Mouse (Mus musculus): ENCODE results near the gene Slc38a6.

The Slc38a6 gene

DNA sequence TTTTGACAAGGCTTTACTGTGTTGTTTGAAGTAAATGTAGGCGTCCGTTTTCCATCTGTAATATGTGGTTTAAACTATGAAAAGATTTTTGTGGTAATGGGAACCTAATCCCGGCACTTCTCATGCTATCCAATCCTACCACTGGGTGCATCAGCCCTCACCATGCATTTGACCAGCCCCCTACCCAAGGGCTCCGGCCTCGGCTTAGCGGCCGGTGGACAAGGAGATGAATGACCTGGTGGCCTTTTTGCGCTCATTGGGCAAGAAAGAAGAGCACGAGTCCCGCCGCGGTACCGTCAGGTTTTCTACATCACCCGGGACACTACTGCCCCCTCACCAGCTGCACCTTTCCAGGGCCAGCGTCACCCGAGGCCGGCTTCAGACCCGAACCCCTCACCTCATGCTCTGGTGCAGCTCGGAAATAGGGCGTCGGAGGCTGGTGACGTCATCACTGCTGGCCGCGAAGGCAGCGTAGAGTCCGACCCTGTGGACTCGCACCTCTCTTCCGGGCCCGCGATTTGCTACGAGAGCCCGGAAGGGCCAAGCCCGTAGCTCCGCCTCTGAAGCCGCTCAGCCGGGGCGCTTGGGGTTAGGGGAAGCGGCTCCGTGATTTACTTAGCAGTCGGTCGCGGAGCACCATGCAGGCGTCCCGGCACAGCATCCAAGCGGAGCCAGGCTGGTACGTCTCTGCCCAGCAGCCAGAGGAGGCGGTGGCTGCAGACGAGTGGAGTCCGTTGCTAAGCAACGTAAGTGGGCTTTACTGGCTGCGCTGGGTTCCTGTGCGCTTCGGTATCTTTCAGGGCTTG, at the start of gene Slc38a6, which contains the start of gene Trmt5:
Gene Slc38a6 (plus strand): TSS at position 493 of the 806 bp plus-strand sequence.
Gene Trmt5 (minus strand): TSS at position 424 of the 806 bp plus-strand sequence.
- DNase-seq (ENCODE audit: low spot score in 2 of 2): peak; percentile 88 to 92

DNA sequence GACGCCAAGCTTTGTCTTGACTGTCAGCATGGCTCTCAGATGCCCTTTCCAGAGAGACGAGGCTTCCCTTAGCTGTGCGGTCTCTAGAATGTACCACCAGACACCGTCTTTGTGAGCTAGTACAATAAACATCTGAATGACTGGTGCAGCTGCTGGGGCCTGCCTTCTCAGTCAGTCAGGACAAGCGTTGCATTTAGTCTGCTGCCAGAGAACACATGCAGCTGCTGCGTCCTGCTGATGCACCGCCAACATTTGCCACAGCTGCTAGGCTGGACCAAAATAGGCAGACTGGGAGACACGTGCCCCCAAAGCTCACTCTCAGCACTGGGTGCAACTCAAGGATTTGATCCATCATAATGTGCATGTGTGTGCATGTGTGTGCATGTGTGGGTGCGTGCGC, 44.6 kb upstream of the Slc38a6 start:
- no peak for DNase-seq (ENCODE audit: low spot score in 2 of 2)

DNA sequence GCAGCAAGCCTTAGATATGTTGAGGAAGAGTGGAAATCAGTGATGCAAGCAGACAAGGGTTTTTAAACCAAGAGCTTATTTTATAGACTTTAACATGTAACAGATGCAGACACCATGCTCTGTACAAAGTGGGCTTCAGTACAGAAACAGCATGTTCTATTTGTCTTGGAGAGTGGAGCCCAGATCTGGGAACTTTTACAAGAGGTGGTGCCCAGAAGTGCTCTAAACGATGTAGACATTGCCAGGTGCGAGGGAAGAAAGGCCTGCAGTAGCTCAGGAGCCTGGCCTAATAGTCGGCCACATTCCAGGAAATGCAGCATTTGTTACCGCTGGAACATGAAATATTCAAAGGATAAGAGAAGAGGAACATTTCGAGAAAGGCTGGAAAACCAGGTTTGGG, 40.9 kb upstream of the Slc38a6 start:
- DNase-seq (ENCODE audit: low spot score in 2 of 2): no peak

DNA sequence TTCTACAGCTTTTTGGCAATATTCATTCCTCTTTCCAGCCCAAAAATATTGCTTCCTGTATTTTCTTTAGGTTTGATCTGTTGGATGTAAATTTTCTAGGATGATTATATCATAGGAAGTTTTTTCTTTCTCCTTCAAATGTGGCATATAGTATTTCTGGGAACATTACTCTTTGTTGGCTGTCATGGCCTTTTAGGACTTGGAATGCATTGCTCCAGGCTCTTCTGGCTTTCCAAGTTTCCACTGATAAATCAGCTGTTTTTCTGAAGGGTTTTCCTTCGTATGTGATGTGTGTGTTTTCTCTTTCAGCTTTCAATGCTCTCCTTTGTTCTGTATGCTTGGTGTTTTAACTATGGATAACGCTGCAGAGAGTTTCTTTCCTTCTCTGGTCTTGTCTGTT, 31.6 kb upstream of the Slc38a6 start:
- DNase-seq (ENCODE audit: low spot score in 2 of 2): no peak

DNA sequence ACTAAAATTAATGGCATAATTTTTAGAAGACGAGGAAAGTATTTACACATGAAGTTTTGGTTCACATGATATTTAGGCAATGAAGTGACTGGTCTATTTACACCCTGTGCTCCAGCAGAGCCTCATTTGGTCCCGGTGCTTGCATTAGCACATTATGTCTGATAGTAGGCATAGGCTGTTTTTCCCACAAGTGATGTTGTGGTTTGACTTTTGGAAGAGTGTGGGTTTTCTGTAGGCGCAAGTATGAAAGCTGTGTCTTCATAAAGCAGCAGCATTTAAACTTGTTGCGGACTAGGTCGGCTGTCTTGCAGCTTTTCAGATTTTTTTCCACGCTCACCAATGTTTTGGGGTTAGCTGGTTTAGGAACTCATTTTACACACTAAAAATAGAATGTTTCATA, 27.3 kb upstream of the Slc38a6 start:
- DNase-seq (ENCODE audit: low spot score in 2 of 2): no peak

DNA sequence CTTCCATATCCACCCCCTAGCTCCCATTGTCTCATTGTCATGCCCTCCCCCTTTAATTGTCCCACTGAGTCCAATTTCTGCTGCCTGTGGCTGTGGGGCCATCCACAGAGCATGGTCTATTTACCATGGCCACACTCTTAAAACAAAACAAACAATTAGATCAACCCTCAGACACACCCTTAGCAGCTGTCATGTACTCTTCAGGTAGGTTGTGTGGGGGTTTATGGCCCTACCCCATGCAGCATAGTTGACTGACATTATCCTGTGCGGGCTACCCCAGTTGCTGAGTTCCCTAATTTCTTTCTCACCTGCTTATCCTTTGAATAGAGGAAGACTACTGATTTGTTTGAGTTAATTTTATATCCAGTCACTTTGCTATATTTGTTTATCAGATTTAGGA, 26.2 kb upstream of the Slc38a6 start:
- DNase-seq (ENCODE audit: low spot score in 2 of 2): no peak

DNA sequence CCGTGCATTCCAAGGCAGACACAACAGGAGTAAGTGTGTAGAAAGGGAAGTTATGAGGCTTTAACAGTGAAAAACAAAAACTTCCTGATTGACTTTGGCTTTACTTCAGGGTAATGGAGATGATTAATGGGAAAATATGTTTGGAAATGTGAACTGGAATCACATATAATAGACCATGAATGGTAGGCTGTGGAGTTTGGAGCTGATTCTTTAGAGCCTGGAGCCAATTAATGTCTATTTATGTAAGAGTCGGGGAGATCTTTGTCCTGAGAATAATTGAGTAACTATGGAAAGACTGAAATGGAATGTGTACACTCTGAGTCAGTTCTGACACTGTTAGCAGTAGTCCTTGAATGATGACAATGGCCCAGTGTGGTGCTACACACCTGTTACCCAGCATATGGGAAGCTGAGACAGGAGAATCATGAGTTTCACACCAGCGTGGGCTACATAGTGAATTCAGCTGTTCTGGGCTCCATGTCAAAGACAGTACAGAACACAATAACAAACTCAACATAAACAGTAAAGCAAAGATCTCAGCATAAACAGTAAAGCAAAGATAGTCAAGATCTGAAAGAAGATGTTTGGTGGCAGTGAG, 21.1 kb upstream of the Slc38a6 start:
- no peak for DNase-seq (ENCODE audit: low spot score in 2 of 2)

DNA sequence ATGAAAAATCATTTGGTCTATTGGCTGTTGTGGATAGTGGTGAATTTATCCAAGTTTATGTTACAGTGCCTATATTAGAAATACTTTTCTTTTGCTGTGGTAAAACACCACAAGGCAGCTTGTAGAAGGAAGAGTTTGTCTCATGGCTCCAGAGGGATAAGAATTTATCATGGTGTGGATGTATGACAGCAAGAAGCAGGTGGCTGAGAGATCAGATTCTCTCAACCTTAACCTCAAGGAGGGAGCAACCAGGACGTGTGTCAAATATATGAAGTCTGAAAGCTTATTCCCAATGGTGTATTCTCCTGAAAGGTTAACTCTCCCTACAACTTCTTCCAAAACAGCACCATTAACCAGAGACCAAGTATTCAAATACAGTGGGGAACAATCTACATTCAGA, 20.0 kb upstream of the Slc38a6 start:
- no peak for DNase-seq (ENCODE audit: low spot score in 2 of 2)

DNA sequence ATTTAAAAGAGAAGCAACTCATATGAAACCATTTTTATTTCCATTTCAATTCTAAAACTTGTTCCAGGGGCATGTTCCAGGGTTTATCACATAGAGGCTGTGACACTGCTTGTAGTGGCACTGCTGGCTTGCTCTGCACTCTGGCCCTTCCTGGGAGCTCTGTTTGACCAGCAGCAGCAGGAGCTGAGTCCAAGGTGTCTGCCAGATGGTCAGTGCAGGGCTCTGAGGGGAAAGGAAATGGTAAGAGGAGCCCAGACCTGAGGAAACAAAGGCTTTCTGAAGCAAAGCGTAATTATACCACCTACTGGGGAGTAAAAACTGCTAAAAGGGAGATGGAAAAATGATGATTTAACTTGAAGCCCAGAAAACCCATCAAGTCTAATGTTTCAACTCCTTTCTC, 18.1 kb upstream of the Slc38a6 start:
- no peak for DNase-seq (ENCODE audit: low spot score in 2 of 2)

DNA sequence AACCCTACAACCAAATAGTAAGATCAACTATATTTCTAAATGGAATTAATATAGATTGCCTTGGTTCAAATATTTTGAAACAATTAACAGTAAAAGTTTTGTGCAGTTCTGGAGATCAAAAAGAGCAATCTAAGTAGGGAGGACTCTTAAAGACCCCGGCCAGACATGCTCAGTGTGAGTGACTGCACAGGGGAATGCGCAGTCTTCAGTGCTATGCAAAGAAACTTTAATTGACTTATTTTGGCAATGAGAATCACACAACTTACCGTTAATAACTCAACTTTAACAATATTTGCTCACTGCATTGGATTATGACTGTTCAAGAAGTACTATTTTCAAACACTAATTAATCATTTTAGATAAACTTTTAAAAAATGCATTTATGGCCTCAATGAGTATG, 17.0 kb upstream of the Slc38a6 start:
- no peak for DNase-seq (ENCODE audit: low spot score in 2 of 2)

DNA sequence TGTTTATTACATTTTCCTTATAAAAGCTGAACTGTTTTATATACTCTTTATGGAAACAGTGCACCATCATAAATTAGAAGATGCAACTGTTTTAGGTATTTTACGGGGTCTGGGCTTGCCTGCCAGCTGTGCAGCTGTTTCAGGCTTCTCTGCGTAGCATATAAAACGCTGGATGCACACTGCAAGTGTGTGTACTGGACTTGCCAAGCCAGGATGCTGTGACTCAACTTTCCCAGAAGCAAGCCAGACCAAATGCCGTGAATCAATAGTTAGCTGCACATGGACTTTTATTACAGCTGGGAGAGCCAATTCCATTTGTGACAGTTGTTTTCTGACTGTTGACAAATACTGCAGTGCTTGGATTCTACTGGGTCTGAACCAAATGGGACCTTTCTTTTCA, 16.6 kb upstream of the Slc38a6 start:
- no peak for DNase-seq (ENCODE audit: low spot score in 2 of 2)

DNA sequence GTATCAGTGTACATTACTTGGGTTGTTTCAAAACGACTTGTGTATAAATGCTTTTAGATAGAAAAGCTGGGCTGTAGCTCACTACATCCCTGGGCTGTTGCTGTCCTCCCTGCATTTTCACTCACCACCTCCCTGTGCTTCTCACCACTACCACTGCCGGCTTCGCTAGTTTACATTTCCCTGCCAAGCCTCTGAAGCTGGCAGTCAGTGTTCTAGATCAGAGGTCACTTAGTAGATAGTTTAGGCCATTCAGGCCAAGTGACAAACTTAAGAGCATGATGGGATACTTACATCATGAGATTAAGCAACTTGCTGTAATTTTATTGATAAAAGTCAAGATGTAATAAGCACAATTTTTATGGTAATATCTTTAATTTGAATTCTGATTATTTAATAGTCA, 11.7 kb upstream of the Slc38a6 start:
- DNase-seq (ENCODE audit: low spot score in 2 of 2): no peak

DNA sequence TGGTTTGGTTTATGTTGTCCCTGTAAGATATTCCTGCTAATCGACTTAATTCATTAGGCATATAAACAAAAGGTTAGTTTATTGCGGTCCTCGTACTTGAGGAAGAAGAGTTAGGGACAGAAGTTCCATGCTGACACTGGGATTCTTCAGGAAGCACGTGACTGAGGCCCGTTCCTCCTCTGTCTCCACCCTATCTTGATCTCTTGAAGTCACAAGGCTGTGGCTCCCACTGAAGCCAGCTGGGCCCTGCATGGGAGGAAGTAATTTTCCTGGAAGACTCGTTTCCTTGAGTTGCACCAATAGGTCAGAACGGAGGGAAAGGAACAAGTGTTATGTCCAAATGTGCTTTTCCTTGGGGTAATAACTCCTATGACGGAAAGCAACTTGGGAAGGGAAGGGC, 1.0 kb downstream of the Slc38a6 start:
- no peak for DNase-seq (ENCODE audit: low spot score in 2 of 2)

DNA sequence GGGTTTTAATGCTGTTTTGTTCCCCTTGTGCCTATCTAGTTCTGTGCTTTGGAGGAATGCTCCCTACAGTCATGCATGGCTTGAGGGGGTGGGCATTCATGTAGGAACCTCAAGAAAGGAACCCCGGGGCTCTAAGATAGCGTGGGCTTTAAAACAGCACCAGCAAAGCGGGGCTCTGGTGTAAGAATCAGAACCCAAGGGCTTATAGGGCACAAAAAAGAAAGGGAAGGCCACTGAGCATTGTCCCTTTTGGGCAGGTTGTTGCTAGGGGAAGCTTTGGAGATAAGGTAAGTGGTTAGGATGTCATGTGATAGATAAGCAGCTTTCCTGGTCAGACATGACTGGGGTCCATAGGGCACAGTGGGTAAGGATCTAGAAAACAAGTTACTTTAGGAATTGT, 2.0 kb downstream of the Slc38a6 start:
- no peak for DNase-seq (ENCODE audit: low spot score in 2 of 2)

DNA sequence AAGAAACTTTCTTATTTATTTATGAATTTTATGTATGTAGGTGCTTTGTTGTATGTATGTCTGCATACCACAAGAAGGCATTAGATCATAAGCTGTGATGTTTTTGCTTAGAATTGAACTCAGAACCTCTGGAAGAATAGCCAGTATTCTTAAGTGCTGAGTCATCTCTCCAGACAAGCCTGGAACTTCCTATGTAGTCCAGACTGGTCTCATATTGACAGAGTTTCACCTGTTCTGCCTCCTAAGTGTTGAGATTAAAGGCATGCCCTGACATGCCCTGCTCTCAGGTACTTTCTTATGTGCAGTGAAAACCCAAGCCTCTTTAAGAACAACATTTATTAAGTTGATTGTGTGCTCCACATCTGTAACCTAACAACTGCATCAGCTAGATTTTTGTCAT, 8.3 kb downstream of the Slc38a6 start:
- no peak for DNase-seq (ENCODE audit: low spot score in 2 of 2)

DNA sequence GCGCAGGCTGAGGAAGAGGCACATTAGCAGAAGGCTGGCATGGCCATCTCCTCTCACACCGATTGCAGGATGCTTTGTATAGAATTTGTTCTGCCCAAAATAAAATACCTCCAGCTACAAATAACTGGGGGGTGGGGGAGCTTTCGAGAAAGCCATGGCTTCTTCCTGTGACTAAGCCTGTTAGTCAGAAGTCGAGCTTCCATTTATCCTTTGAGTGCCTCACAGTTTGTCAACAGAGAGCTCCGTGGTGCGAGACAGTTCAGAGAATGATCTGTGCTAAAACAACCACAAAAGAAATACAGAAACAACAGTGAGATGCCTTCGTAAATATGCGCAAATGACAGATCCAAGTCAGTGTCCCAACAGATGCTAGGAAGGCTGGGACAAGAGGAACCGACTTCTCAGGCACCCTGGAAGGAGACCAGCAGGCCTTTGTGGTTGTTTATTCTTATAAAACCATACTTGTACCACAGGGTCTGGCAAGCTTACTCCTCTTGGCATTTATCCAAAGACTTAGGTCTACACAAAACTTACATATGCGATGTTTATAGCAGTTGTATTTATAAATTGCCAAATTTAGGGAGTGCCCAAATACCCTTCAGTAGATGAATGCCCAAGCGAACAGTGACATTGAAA, 9.0 kb downstream of the Slc38a6 start:
- DNase-seq (ENCODE audit: low spot score in 2 of 2): no peak

DNA sequence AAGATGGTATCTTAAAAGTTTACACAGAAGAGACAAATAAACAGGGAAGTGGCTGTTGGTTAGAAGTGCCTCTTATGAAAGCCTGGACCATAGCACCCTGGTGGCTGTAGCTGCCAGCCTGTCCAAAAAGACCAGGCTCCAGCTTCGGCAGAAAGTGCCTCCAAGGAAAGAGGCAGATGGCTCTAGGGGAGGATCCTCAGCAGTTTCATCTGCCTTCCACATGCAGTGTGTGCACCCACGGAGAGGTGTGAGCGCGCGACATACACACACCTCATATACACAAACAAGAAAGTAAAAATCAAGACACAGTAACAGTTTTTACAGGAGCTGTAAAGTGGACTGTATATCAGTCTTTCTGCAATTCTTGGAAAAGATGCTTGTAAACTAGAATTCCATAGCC, 12.0 kb downstream of the Slc38a6 start:
- no peak for DNase-seq (ENCODE audit: low spot score in 2 of 2)

DNA sequence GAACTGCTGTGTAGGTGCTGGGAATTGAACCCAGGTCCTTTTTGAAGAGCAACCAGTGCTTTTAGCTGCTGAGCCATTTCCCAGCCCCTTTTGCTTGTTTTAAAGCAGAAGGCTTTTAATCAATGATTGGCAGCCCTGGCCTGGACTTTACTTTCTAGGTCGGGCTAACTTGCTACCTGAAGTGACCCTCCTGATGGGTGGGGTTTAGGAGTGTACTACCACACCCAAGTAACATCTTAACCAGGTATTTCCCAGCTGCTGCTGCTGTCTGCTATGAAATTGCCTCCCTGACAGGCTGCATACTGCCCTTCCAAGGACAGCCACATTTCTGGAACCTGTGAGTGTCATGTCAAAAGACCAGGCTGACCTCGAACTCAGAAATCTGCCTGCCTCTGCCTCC, 14.0 kb downstream of the Slc38a6 start:
- no peak for DNase-seq (ENCODE audit: low spot score in 2 of 2)

DNA sequence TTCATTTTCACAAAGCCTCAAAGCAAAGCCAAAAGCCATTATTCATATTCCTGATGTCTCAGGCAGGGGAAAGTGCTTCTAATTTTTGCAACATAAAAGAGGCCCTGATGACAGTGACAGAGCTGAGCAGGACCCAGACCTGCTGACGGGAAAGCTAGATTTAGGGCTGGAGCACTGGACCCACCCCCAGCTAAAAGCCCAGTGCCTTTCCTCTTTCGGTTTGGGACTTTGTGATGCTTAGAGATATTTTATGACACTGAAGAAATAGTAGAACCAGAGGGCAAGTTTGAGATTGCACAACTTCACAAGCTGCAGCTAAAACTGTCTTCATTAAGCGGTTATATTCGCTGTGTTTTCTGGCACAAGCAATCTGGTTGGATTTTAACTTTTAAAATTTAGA, 18.1 kb downstream of the Slc38a6 start:
- no peak for DNase-seq (ENCODE audit: low spot score in 2 of 2)

DNA sequence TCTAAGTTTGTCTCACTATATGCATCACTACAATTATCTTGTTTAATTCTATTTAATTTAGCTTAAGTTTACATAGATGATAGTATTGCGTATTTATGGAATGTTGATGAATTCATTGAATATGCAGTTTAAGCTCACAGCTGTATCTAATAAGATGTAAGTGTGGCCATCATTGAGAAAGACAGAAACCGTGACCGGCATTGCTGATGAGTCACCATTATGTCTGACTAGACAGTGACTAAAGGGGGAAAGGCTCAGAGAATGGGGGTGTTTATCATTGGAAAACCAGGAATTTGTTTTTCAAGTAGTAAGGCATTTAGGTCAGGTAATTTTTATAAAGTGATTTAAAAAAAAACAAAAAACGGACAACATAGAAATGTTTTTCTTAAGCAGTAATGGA, 21.2 kb downstream of the Slc38a6 start:
- DNase-seq (ENCODE audit: low spot score in 2 of 2): no peak

DNA sequence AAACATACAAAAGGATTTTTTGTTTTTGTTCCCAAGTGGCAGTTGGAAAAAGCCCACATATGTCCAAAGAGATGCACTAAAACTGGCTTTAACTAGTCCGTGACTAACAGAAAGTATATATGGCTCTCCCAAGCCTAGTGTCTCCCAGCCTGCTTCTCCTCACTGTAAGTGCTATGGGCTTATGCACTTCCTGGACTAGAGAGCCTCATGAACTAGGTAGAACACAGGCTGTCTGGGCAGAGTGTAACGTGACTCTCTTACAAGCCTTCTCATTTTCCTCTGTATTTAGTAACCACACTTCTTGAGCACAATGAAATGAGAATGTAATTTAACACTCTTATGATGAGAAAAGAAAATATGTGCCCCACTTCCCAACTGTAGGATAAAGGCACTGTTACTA, 22.1 kb downstream of the Slc38a6 start:
- no peak for DNase-seq (ENCODE audit: low spot score in 2 of 2)

DNA sequence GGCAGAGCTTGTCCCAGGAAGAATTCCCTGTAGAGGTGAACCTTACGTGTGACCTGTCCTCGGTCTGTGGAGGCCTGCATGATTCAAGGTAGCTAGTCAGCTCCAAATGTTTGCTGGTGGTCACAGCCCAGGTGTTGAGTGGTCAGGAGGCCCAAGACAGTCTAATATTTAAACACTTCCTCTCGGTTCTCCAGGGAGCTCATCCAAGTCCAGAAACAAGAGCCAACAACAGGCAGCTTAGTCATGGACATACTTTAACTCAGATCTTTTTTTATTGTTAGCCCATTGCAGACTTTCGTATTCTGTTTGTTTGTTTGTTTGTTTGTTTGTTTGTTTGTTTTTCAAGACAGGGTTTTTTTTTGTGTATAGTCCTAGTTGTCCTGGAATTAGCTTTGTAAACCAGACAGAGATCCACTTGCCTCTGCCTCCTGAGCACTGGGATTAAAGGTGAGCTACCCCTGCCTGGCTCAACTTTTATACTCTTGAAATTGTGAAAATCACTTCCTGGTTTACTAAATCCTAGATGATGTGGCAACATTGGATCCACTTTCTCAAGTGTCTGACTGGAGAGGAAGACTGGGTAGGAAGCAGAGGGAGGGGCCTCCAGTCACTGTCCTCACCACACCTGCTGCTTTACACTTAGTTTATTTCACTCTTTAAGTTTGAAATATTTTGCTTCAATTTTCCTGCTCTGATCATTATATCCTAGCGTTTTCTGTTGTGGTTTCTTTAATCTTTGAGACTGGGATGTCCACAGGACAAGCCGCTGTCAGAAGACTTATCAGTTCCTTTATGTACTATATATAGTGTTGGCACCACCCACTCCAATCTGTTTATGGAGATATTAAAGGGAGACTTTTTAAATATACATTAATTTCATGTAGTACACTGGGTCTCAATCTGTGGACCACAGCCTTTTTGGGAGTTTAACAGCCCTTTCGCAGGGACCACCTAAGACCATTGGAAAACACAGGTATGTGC, 31.4 kb downstream of the Slc38a6 start:
- DNase-seq (ENCODE audit: low spot score in 2 of 2): no peak

All from urinary bladder, postnatal 4 days (tissue).